23 mouse cellular contexts compared by ENCODE assay signal in the genomic region with DNA sequence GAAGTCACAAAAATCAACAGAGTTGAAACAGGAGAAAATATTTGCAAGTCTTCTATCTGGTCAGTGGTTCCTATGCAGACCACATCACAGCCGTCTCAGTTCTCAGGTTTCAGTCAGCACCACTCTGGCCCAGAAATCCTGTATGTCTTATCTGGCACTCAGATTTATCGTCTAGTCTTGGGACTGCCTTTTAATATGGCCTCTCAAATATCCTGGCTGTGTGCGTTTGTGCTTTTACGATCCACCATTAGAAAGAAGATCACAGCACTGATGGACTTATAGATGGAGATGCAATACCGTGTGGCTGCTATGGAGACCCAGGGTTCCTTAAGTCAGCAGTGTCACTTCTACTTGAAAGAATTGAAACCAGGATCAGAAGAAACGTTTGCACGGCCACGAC.
DNase-seq lines count a peak whose midpoint lies in the region; ATAC-seq and TF ChIP-seq lines count a peak whose summit lies in the region.
"Had no signal": no experiment of that assay in that cellular context is flagged by ENCODE, and none has a peak within 500 bp of the region (broad histone marks: within the 10 kb centered on the region; RNA-seq: fewer than 3 reads in every experiment).

No protein-coding gene starts in this region.

- 0 out of 2 replicates have a peak, but pooled peaks cover 4% of the 10 kb centered on the region for H3K4me1 ChIP-seq in kidney, embryonic 14.5 days (ENCODE audit: control insufficient read depth, insufficient read depth, low read length)
- no peaks in the 10 kb centered on the region for H3K4me1 ChIP-seq in kidney, embryonic 16.5 days (ENCODE audit: insufficient read depth, low read length)
- H3K4me1 ChIP-seq in hindbrain, embryonic 12.5 days: 0 out of 2 replicates have a peak, but pooled peaks cover under 1% of the 10 kb centered on the region
- H3K4me1 ChIP-seq: embryonic facial prominence, embryonic 10.5 days had no signal

- H3K27me3 ChIP-seq in kidney, embryonic 14.5 days (ENCODE audit: control insufficient read depth, insufficient read depth, low read length): no peaks in the 10 kb centered on the region
- H3K27me3 ChIP-seq in kidney, embryonic 16.5 days (ENCODE audit: insufficient read depth, low read length): no peaks in the 10 kb centered on the region
- no peaks in the 10 kb centered on the region for H3K27me3 ChIP-seq in myocyte (ENCODE audit: control insufficient read depth, insufficient read depth, insufficient read length)
- H3K27me3 ChIP-seq in hindbrain, embryonic 12.5 days: no peaks in the 10 kb centered on the region
- H3K27me3 ChIP-seq: embryonic facial prominence, embryonic 12.5 days; forebrain, embryonic 13.5 days; forebrain, embryonic 15.5 days; Patski had no signal

- no peak for DNase-seq in kidney, adult 11 months
- no peak for DNase-seq in kidney, postnatal 14 days
- no peak for DNase-seq in layer of hippocampus, adult 2 months (ENCODE audit: low spot score in 2 of 2)
- DNase-seq in layer of hippocampus, adult 18-20 months (ENCODE audit: low spot score in 2 of 2): no peak
- DNase-seq: adrenal gland, adult 8-10 months; adrenal gland, postnatal 14 days; adrenal gland, postnatal 36 days; cerebellum, adult 18-20 months; cerebellum, adult 9-10 months; cerebellum, postnatal 10 days; cerebellum, postnatal 25 days; forebrain, postnatal 0 days had no signal

- no peak for TF ChIP-seq CTCF in layer of hippocampus, adult 2 months (conservative IDR thresholded peaks at IDR 0.05)

- H3K4me3 ChIP-seq in kidney, embryonic 14.5 days (ENCODE audit: low read length): no peak overlapping the region
- no peak overlapping the region for H3K4me3 ChIP-seq in kidney, embryonic 16.5 days (ENCODE audit: low read length)
- H3K4me3 ChIP-seq in layer of hippocampus, adult 2 months: no peak overlapping the region
- no peak overlapping the region for H3K4me3 ChIP-seq in myocyte
- no peak overlapping the region for H3K4me3 ChIP-seq in hindbrain, embryonic 12.5 days
- H3K4me3 ChIP-seq: embryonic facial prominence, embryonic 10.5 days; embryonic facial prominence, embryonic 12.5 days; forebrain, embryonic 13.5 days; forebrain, embryonic 15.5 days had no signal

- no peak for TF ChIP-seq POLR2A in myocyte (IDR thresholded peaks at IDR 0.05; ENCODE audit: insufficient read length, low read depth)

- no peaks in the 10 kb centered on the region for H3K79me2 ChIP-seq in myocyte (ENCODE audit: control insufficient read depth, insufficient read depth)

- no peaks in the 10 kb centered on the region for H3K36me3 ChIP-seq in kidney, embryonic 14.5 days (ENCODE audit: control insufficient read depth, insufficient read depth, low read length)
- no peaks in the 10 kb centered on the region for H3K36me3 ChIP-seq in kidney, embryonic 16.5 days (ENCODE audit: insufficient read depth, low read length)
- no peaks in the 10 kb centered on the region for H3K36me3 ChIP-seq in myocyte (ENCODE audit: control insufficient read depth, insufficient read depth)
- no peaks in the 10 kb centered on the region for H3K36me3 ChIP-seq in hindbrain, embryonic 12.5 days
- H3K36me3 ChIP-seq: embryonic facial prominence, embryonic 10.5 days; embryonic facial prominence, embryonic 12.5 days; forebrain, embryonic 15.5 days had no signal

- H3K4me2 ChIP-seq in kidney, embryonic 14.5 days (replicated peaks; ENCODE audit: low read depth, low read length): no peak overlapping the region
- H3K4me2 ChIP-seq in kidney, embryonic 16.5 days (replicated peaks; ENCODE audit: low read depth, low read length): no peak overlapping the region
- peak overlapping the region; percentile 28 for H3K4me2 ChIP-seq in myocyte (ENCODE audit: low read depth)
- H3K4me2 ChIP-seq in hindbrain, embryonic 12.5 days (replicated peaks): no peak overlapping the region
- H3K4me2 ChIP-seq: embryonic facial prominence, embryonic 12.5 days; forebrain, embryonic 13.5 days; forebrain, embryonic 15.5 days had no signal

- H3K9ac ChIP-seq in kidney, embryonic 14.5 days (ENCODE audit: low read depth, low read length): no peak overlapping the region
- no peak overlapping the region for H3K9ac ChIP-seq in kidney, embryonic 16.5 days (replicated peaks; ENCODE audit: low read length)
- H3K9ac ChIP-seq in hindbrain, embryonic 12.5 days: no peak overlapping the region
- H3K9ac ChIP-seq: embryonic facial prominence, embryonic 12.5 days; forebrain, embryonic 13.5 days; forebrain, embryonic 15.5 days; forebrain, postnatal 0 days had no signal

- WGBS in kidney, embryonic 14.5 days: 31% methylated on average over 8 of the region's 8 CpGs
- 30% methylated on average over 8 of the region's 8 CpGs for WGBS in kidney, embryonic 16.5 days
- 88% methylated on average over 8 of the region's 8 CpGs for WGBS in hindbrain, embryonic 12.5 days

- H3K9me3 ChIP-seq in kidney, embryonic 14.5 days (ENCODE audit: control insufficient read depth, low read length): no peaks in the 10 kb centered on the region
- H3K9me3 ChIP-seq in kidney, embryonic 16.5 days (ENCODE audit: low read length): no peaks in the 10 kb centered on the region
- H3K9me3 ChIP-seq in hindbrain, embryonic 12.5 days (replicated peaks): no peaks in the 10 kb centered on the region
- H3K9me3 ChIP-seq: embryonic facial prominence, embryonic 10.5 days; embryonic facial prominence, embryonic 12.5 days; forebrain, embryonic 13.5 days; forebrain, embryonic 15.5 days; G1E had no signal

- no peak overlapping the region for H3K27ac ChIP-seq in kidney, embryonic 14.5 days (ENCODE audit: low read depth, low read length)
- H3K27ac ChIP-seq in kidney, embryonic 16.5 days (ENCODE audit: low read length): no peak overlapping the region
- peak overlapping the region; percentile 29; the same call in 1 of the 2 replicates for H3K27ac ChIP-seq in layer of hippocampus, adult 2 months
- H3K27ac ChIP-seq in hindbrain, embryonic 12.5 days: no peak overlapping the region
- H3K27ac ChIP-seq: embryonic facial prominence, embryonic 10.5 days; embryonic facial prominence, embryonic 12.5 days; forebrain, embryonic 13.5 days; forebrain, embryonic 15.5 days had no signal

- peak; percentile 82 for ATAC-seq in kidney, embryonic 14.5 days (ENCODE audit: low FRiP score, low TSS enrichment)
- ATAC-seq in kidney, embryonic 16.5 days (ENCODE audit: low FRiP score, low TSS enrichment): peak; percentile 65; the same call in 1 of the 2 replicates
- ATAC-seq in hindbrain, embryonic 12.5 days (ENCODE audit: low FRiP score): no peak
- ATAC-seq: activated CD4-positive, CD25-positive, alpha-beta regulatory T cell, adult 4 months; forebrain, embryonic 13.5 days; forebrain, embryonic 15.5 days; forebrain, postnatal 0 days; Patski had no signal

- no peak overlapping the region for H3ac ChIP-seq in myocyte (ENCODE audit: control insufficient read depth, insufficient read length)

TF ChIP-seq in myocyte, 11 proteins besides CTCF, POLR2A, EP300 and RAD21:
- TF ChIP-seq REST (IDR thresholded peaks at IDR 0.05; ENCODE audit: insufficient read depth, insufficient read length) (no peak), TCF3 (IDR thresholded peaks at IDR 0.05; ENCODE audit: insufficient read length, low read depth) (no peak), MYOG (IDR thresholded peaks at IDR 0.05; ENCODE audit: control insufficient read depth in 1 of 3, insufficient read depth in 1 of 3, insufficient read length in 2 of 3, low read depth in 2 of 3) (no peak), CEBPB (IDR thresholded peaks at IDR 0.05; ENCODE audit: insufficient read depth, poor library complexity, severe bottlenecking) (no peak), SRF (IDR thresholded peaks at IDR 0.05; ENCODE audit: control insufficient read depth, insufficient read length, low read depth) (no peak), POLR2AphosphoS2 (IDR thresholded peaks at IDR 0.05; ENCODE audit: insufficient read length, low read depth) (no peak), TCF12 (IDR thresholded peaks at IDR 0.05; ENCODE audit: insufficient read depth, poor library complexity, severe bottlenecking) (no peak), MYOD1 (IDR thresholded peaks at IDR 0.05; ENCODE audit: control insufficient read depth in 1 of 3, insufficient read length in 2 of 3, low read depth in 2 of 3) (no peak), USF1 (IDR thresholded peaks at IDR 0.05; ENCODE audit: low read depth) (no peak), MAX (IDR thresholded peaks at IDR 0.05; ENCODE audit: low read depth) (no peak), E2F4 (IDR thresholded peaks at IDR 0.05; ENCODE audit: insufficient read depth) (no peak)
